Mouse (Mus musculus) neural tube, embryonic 11.5 days (tissue): Measurements from ENCODE around the gene Lman2. TPM values are rescaled to one million over a fixed set of nuclear protein-coding genes. Genes with fewer than 3 reads are reported as not detected.

Source experiments
- ATAC-seq: fragments of 200-750 bp; cut with Nextera tagmentation; 2 replicates; pipeline ENCODE4 v1.8.0; 2017; ENCODE audit warnings: moderate number of reproducible peaks, mild to moderate bottlenecking, moderate TSS enrichment, moderate library complexity; ENCODE audit not compliant: insufficient read depth, low FRiP score, low TSS enrichment
- DNase-seq: peaks from one replicate; pipeline ENCODE4 v3.0.0-alpha.2; 2015; ENCODE audit warnings: low spot score
- H3K27ac ChIP-seq: fragments of 300-500 bp; sonication (generic); 2 replicates; pipeline ENCODE4 v1.5.1; 2014; ENCODE audit warnings: low read depth, mild to moderate bottlenecking, low read length
- H3K27me3 ChIP-seq: fragments of 300-500 bp; sonication (generic); 2 replicates; pipeline ENCODE4 v1.6.1; 2014; ENCODE audit warnings: mild to moderate bottlenecking, low read length, mixed read lengths; ENCODE audit not compliant: control insufficient read depth, insufficient read depth
- H3K36me3 ChIP-seq: fragments of 300-500 bp; sonication (generic); 2 replicates; pipeline ENCODE4 v1.6.1; 2014; ENCODE audit warnings: mild to moderate bottlenecking, low read length, moderate library complexity, mixed read lengths; ENCODE audit not compliant: control insufficient read depth, insufficient read depth
- H3K4me1 ChIP-seq: fragments of 300-500 bp; sonication (generic); 2 replicates; pipeline ENCODE4 v1.6.1; 2014; ENCODE audit warnings: low read length, mixed read lengths; ENCODE audit not compliant: control insufficient read depth, insufficient read depth
- H3K4me2 ChIP-seq: fragments of 300-500 bp; sonication (generic); 2 replicates; pipeline ENCODE4 v1.6.1; 2014; ENCODE audit warnings: low read depth, mild to moderate bottlenecking, moderate library complexity
- H3K4me3 ChIP-seq: fragments of 300-500 bp; sonication (generic); 2 replicates; pipeline ENCODE4 v1.5.1; 2014; ENCODE audit warnings: low read depth, low read length
- H3K9ac ChIP-seq: fragments of 300-500 bp; sonication (generic); 2 replicates; pipeline ENCODE4 v1.6.1; 2014; ENCODE audit warnings: mild to moderate bottlenecking, low read length
- H3K9me3 ChIP-seq: fragments of 300-500 bp; sonication (generic); 2 replicates; pipeline ENCODE4 v1.6.1; 2016; ENCODE audit warnings: low read length; ENCODE audit not compliant: control insufficient read depth
- WGBS: fragments of 180-500 bp; shearing (Covaris S2); extraction: QIAGEN DNeasy Blood & Tissue Kit; methylation state at CpG from one replicate; pipeline ENCODE4 v1.1.7; 2014; 5-methylcytosine and 5-hydroxymethylcytosine counted together
- polyA plus RNA-seq: library from polyadenylated mRNA; unstranded; fragments of >200 nt; fragmentation: Nextera tagmentation; extraction: Ambion mirVana; gene quantifications from 2 replicates; pipeline ENCODE4 v1.2.1, GENCODE M21; 2014

Gene Lman2
- polyA plus RNA-seq, 1 experiment from 2014 or later = 94.8 TPM

DNA sequence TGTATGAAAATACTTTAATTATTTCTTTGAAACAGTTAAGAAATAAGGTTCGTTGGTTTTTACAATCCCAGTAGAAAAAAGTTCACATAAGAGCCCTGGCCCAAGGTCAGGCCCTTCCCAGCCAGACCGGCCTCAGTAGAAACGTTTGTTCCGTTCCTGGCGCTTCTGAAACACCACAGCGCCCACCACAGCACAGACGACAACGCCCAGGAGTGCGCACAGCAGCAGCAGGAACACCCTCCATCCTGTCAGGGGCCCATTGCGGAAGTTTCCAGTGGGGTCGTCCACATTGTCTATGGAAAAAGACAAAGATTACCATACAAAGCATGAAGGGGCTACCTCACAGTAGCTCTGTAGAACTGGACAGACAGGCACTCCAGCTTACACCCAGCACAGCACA lies 15.8 kb downstream of the Lman2 start:
- Histone ChIP-seq H3K4me2 (no peak overlapping the region), H3K27ac (no peak overlapping the region), H3K36me3 (peaks cover 30% of the 10 kb centered on the region), H3K4me3 (no peak overlapping the region), H3K9me3 (no peaks in the 10 kb centered on the region), H3K27me3 (no peaks in the 10 kb centered on the region), H3K4me1 (no peaks in the 10 kb centered on the region), H3K9ac (no peak overlapping the region)
- DNase-seq = no peak
- WGBS = 94% methylated on average over 11 of the region's 11 CpGs
- no peak for ATAC-seq

DNA sequence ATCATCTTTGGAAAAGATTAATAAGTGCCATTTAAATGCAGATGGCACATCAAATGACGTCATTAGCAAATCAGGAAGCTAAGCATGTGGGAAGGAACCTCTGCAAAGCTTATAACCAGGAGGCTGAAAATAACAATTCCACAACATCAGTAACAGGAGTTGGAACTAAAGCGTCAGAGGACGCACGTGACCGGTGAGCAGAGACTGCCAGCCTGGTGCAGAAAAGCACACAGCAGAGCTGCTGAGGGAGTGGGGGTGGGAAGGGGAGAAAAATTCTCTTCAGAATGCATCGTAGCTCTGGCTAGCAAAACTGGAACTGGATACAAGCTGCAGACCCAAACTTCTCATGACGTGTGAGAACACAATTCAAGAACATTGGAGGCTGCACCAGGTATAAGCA lies 18.3 kb downstream of the Lman2 start:
- Histone ChIP-seq H3K27me3 (no peaks in the 10 kb centered on the region), H3K36me3 (peaks cover 19% of the 10 kb centered on the region)

DNA sequence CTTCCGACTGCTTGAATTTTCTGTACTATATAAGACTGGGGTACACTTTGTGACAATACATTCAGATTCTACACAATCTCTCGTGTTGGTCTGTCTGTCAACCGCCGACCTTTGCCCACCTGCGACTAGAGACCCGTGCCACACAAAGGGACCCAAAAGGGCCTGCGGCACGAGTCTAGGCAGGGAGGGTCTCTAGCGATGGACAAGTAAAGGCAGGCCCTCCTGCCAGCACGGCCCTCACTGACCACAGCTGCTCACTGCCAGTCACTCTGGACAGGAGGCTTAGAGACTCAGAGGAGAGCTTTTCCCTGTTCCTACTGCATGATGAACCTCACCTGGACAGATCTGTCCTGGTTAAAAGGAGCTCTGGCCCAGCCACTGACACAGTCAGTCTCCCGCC lies 20.1 kb downstream of the Lman2 start:
- Histone ChIP-seq H3K9me3 (no peaks in the 10 kb centered on the region), H3K4me3 (no peak overlapping the region), H3K4me2 (no peak overlapping the region), H3K4me1 (no peaks in the 10 kb centered on the region), H3K9ac (no peak overlapping the region), H3K27ac (no peak overlapping the region), H3K36me3 (peaks cover 17% of the 10 kb centered on the region), H3K27me3 (no peaks in the 10 kb centered on the region)
- ATAC-seq (no peak), DNase-seq (no peak)
- 45% methylated on average over 11 of the region's 11 CpGs for WGBS

More for the DNA sequence above, 18.3 kb downstream of the Lman2 start:
- no peak for DNase-seq
- H3K4me3 ChIP-seq = no peak overlapping the region
- H3K4me1 ChIP-seq = no peaks in the 10 kb centered on the region
- no peaks in the 10 kb centered on the region for H3K9me3 ChIP-seq
- H3K4me2 ChIP-seq = no peak overlapping the region
- no peak overlapping the region for H3K27ac ChIP-seq
- WGBS = 93% methylated on average over 7 of the region's 7 CpGs
- H3K9ac ChIP-seq = no peak overlapping the region
- ATAC-seq = no peak

DNA sequence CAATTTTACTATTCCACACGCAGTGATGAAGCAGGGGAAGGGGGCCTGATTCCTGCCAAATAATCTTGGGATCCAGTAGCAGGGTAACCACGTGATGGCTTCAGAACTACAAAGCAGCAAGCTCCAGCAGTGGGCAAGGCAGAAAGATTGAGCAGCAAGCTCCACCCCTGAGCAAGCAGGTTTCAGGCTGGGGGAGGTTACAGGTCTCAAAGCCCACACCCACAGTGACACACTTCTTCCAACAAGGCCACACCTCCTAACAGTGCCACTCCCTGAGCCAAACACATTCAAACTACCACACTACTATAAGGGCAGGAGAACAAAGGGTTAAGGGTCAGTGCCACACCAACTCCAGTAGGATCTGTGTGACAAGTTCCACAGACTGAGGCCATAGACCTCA lies 23.3 kb downstream of the Lman2 start:
- no peak overlapping the region for H3K27ac ChIP-seq
- WGBS = 31% methylated on average over 2 of the region's 2 CpGs
- H3K9me3 ChIP-seq = no peaks in the 10 kb centered on the region
- peaks cover 2% of the 10 kb centered on the region for H3K36me3 ChIP-seq
- ATAC-seq (no peak), DNase-seq (no peak)
- H3K27me3 ChIP-seq = no peaks in the 10 kb centered on the region
- no peaks in the 10 kb centered on the region for H3K4me1 ChIP-seq
- H3K9ac ChIP-seq = no peak overlapping the region
- no peak overlapping the region for H3K4me3 ChIP-seq
- H3K4me2 ChIP-seq = no peak overlapping the region

DNA sequence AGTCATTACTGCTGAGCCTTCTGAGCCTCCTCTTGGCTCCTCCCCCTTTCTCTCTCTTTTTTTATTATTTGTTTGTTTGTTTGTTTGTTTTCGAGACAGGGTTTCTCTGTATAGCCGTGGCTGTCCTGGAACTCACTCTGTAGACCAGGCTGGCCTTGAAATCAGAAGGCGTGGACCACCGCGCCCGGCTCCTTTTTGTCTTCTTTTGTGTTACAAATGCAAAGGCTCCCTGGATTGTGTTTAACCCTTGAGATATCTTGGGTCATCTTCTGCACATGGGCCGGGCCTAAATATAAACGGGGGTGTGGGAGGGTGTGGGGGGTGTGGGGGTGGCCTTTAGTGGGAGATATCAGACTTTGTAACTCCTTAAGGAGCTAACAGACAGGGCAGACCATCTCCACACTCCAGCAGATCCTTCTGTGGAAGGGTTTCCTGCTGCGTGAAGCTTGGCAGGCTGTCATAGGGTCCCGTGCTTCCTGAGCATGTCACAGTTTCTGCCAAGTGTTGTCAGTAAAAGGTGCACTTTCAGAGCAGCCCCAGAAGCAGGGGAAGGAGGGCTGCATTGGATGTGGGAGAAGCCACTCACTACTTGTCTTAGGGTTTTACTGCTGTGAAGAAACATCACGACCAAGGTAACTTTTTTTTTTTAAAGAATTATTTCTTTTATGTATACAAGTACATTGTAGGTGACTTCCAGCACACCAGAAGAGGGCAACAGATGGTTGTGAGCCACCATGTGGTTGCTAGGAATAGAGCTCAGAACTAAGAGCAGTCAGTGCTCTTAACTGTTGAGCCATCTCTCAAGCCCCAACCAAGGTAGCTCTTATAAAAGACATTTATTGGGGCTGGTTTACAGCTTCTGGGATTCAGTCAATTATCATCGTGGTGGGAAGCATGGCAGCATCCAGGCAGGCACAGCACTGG lies 24.2 kb downstream of the Lman2 start:
- no peak overlapping the region for H3K4me3 ChIP-seq
- WGBS = 61% methylated on average over 12 of the region's 12 CpGs
- DNase-seq = no peak

DNA sequence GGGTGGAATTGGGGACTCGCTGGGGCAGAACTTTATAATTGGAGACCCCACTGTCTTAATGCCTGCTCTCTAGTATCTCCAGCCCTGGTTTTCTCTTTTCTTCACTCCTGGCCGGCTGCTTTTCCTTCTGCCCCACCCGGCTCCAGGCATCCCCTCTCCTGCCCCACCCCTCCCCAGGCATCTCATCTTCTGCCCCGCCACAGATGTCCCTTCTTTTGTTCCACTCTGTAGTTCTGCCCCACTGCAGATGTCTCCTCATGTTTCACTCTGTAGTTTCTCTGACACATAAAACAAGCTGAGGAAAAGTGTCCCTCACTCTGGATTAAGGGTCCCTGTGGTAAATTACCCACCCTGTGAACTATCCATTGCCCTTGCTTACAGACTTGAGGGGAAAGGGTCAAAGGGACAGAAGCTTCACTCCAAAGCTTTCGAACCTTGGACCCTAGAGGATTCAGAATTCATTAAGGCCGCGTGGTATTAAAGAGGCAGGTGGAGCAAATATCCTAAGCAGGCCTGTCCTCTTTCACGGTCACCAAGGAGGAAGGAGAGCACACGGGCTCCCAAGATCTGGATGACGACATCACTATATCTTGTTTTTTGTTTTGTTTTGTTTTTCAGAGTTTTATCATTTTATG lies 25.1 kb downstream of the Lman2 start:
- Histone ChIP-seq H3K36me3 (no peaks in the 10 kb centered on the region), H3K9me3 (no peaks in the 10 kb centered on the region), H3K4me2 (no peak overlapping the region), H3K4me3 (no peak overlapping the region), H3K9ac (no peak overlapping the region), H3K27ac (no peak overlapping the region), H3K4me1 (no peaks in the 10 kb centered on the region), H3K27me3 (no peaks in the 10 kb centered on the region)
- 59% methylated on average over 10 of the region's 10 CpGs for WGBS
- ATAC-seq (no peak), DNase-seq (no peak)

More for the DNA sequence above, 24.2 kb downstream of the Lman2 start:
- Histone ChIP-seq H3K27ac (no peak overlapping the region), H3K4me1 (no peaks in the 10 kb centered on the region), H3K9ac (no peak overlapping the region), H3K27me3 (no peaks in the 10 kb centered on the region), H3K36me3 (no peaks in the 10 kb centered on the region), H3K9me3 (no peaks in the 10 kb centered on the region), H3K4me2 (no peak overlapping the region)
- ATAC-seq = no peak

DNA sequence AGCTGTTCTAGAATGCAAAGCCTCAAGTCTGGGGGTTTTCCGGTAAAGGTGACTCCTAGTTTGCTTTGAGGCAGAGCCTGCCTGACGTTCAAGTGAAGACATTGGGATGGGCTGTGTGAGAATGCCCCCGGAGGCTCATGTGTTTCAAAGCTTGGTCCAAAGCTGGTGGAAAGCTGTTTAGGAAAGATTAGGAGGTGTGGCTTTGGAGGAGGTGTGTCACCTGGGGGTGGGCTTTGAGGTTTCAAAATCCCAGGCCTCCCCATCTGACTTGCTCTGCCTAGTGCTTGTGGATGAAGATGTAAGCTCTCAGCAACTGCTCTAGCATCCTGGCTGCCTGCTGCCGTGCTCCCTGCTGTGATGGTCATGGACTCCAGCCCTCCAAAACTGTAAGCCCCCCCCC lies 26.9 kb downstream of the Lman2 start:
- Histone ChIP-seq H3K9me3 (no peaks in the 10 kb centered on the region), H3K4me3 (no peak overlapping the region)
- ATAC-seq = no peak

DNA sequence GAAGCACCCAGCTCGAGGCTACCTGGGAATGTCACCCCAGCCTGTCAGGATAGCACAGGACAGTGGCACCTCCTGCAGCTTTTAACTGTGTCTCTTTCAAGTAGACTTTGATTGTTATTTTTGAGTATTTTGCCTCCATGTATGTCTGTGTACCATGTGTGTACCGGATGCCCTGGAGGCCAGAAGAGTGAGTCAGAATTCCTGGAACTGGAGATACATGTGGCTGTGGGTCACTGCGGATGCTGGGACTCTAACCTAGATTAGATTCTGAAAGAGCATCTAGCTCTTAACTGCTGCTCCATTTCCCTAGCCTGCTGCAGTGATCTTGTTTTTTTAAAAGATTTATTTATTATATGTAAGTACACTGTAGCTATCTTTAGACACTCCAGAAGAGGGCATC lies 30.3 kb downstream of the Lman2 start:
- Histone ChIP-seq H3K9ac (no peak overlapping the region), H3K4me2 (no peak overlapping the region), H3K36me3 (no peaks in the 10 kb centered on the region), H3K4me1 (peaks cover 12% of the 10 kb centered on the region), H3K27me3 (no peaks in the 10 kb centered on the region), H3K4me3 (no peak overlapping the region), H3K9me3 (no peaks in the 10 kb centered on the region), H3K27ac (no peak overlapping the region)
- no peak for ATAC-seq
- WGBS = 90% methylated on average over 3 of the region's 3 CpGs
- no peak for DNase-seq

More for the DNA sequence above, 26.9 kb downstream of the Lman2 start:
- Histone ChIP-seq H3K9ac (no peak overlapping the region), H3K4me2 (no peak overlapping the region), H3K27ac (no peak overlapping the region), H3K4me1 (no peaks in the 10 kb centered on the region), H3K36me3 (no peaks in the 10 kb centered on the region), H3K27me3 (no peaks in the 10 kb centered on the region)
- 85% methylated on average over 4 of the region's 4 CpGs for WGBS
- no peak for DNase-seq
